In the genomic region with DNA sequence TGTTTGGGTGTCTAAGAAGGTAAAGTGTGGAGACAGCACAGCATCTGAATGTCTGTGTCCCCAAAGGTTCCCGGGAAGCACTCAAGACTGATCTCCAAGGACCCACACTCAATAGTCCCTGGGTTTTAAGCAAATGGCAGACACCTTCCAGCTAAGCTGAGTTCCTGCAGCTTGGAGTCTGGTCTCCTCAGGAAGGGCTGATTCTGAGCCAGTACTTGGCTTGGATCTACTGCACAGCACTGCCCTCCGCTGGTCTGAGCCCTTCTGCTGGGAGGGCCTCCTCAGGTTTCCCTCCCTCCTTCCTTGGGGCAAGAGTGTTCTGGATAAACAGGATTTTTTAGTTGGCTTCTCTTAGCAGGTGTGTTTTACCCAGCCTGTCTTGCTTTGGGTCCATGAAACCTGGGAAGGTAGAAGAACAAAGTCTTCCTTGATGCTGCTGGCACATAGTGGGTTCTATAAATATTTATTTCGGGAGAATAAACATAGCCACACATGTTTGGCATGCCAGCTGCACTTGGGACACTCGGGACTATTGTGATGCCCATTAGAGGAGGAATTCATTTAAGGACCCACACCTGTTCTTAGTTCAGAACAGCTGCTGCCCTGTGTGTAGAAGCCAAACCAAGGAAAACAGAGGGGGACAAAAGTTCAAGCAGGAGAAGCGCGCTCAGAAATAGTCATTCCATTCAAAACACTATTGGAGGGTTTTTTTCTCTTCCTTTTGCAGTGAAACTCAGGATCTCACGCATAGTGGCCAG, we compare ENCODE assay signal across 10 mouse cellular contexts. TPM values are rescaled to one million over a fixed set of nuclear protein-coding genes. Genes with fewer than 3 reads are reported as not detected.
A peak's percentile ranks its signal among the peaks of the same experiment; 100 is the strongest.
DNase-seq lines count a peak whose midpoint lies in the region; ATAC-seq and TF ChIP-seq lines count a peak whose summit lies in the region.
"Had no signal": no experiment of that assay in that cellular context is flagged by ENCODE, and none has a peak within 500 bp of the region (broad histone marks: within the 10 kb centered on the region; RNA-seq: fewer than 3 reads in every experiment).

No protein-coding gene starts in this region.

- TF ChIP-seq CTCF in CH12.LX (conservative IDR thresholded peaks at IDR 0.05 in 1 of 2, IDR thresholded peaks at IDR 0.05 in 1 of 2; ENCODE audit: low read depth in 2 of 2, low read length in 2 of 2): peak in 1 of 2 experiments; percentile 64; a peak in 2 of 4 replicates

- DNase-seq in hindbrain, embryonic 10.5 days (ENCODE audit: low spot score): peak; percentile 47
- no peak for DNase-seq in hindbrain, embryonic 11.5 days (ENCODE audit: low spot score)
- no peak for DNase-seq in CH12.LX (ENCODE audit: extremely low read depth)
- peak; percentile 76 for DNase-seq in brain, adult 2 months (ENCODE audit: low read depth, low spot score)
- peak; percentile 72 for DNase-seq in gastrocnemius, postnatal 14 days
- DNase-seq in limb, embryonic 14.5 days (ENCODE audit: low spot score): peak; percentile 79
- DNase-seq in testis, postnatal 14 days (ENCODE audit: low spot score): peak; percentile 33
- DNase-seq in spleen, adult 18-20 months: no peak

- WGBS in hindbrain, embryonic 10.5 days: 50% methylated on average over 7 of the region's 7 CpGs
- WGBS in hindbrain, embryonic 11.5 days: 45% methylated on average over 7 of the region's 7 CpGs
- WGBS in limb, embryonic 14.5 days: 37% methylated on average over 7 of the region's 7 CpGs

- H3K27me3 ChIP-seq in hindbrain, embryonic 10.5 days (ENCODE audit: insufficient read depth, poor library complexity, severe bottlenecking): no peaks in the 10 kb centered on the region
- H3K27me3 ChIP-seq in hindbrain, embryonic 11.5 days (ENCODE audit: control insufficient read depth, insufficient read depth, low read length): no peaks in the 10 kb centered on the region
- no peaks in the 10 kb centered on the region for H3K27me3 ChIP-seq in CH12.LX (replicated peaks)
- H3K27me3 ChIP-seq in limb, embryonic 14.5 days (ENCODE audit: control insufficient read depth, insufficient read depth, low read length): no peaks in the 10 kb centered on the region

- no peak overlapping the region for H3K4me2 ChIP-seq in hindbrain, embryonic 11.5 days (replicated peaks; ENCODE audit: low read depth, low read length)
- H3K4me2 ChIP-seq in CH12.LX (ENCODE audit: insufficient read depth, low read depth, poor library complexity, severe bottlenecking): peak overlapping the region; percentile 51
- H3K4me2 ChIP-seq in limb, embryonic 14.5 days (replicated peaks; ENCODE audit: low read depth, low read length, severe bottlenecking): no peak overlapping the region

- TF ChIP-seq POLR2A in CH12.LX (IDR thresholded peaks at IDR 0.05; ENCODE audit: low read depth, low read length): no peak
- no peak for TF ChIP-seq POLR2A in limb, embryonic 14.5 days (IDR thresholded peaks at IDR 0.05; ENCODE audit: borderline replicate concordance, extremely low read depth, insufficient read depth, insufficient read length)

- no peaks in the 10 kb centered on the region for H3K36me3 ChIP-seq in hindbrain, embryonic 10.5 days
- no peaks in the 10 kb centered on the region for H3K36me3 ChIP-seq in hindbrain, embryonic 11.5 days (ENCODE audit: control insufficient read depth, insufficient read depth, low read length)
- H3K36me3 ChIP-seq in CH12.LX (replicated peaks in 1 of 2; ENCODE audit: control insufficient read depth in 1 of 2, insufficient read depth in 1 of 2, low read length in 1 of 2): no peaks in the 10 kb centered on the region
- H3K36me3 ChIP-seq in limb, embryonic 14.5 days (ENCODE audit: control insufficient read depth, insufficient read depth, low read length): no peaks in the 10 kb centered on the region

- in situ Hi-C loops in CH12.LX (cut with MboI; ENCODE audit: low pct_ligation_motif_present, low pct_unique_long_range_greater_than_20kb, low sequenced_read_pairs): loop anchor here (5.0 to 10.0 kb wide), 2 partner anchors 229 to 391 kb away; no protein-coding TSS in a partner anchor

- ATAC-seq in hindbrain, embryonic 11.5 days (ENCODE audit: low FRiP score): no peak
- peak; percentile 83 for ATAC-seq in limb, embryonic 14.5 days (ENCODE audit: low FRiP score, low read depth)

- no peak for TF ChIP-seq EP300 in CH12.LX (IDR thresholded peaks at IDR 0.05; ENCODE audit: low read length)

- H3K4me1 ChIP-seq in hindbrain, embryonic 10.5 days (replicated peaks): peaks cover 38% of the 10 kb centered on the region
- peaks cover 4% of the 10 kb centered on the region; the same call in 1 of the 2 replicates for H3K4me1 ChIP-seq in hindbrain, embryonic 11.5 days (replicated peaks; ENCODE audit: control insufficient read depth, insufficient read depth, low read length)
- H3K4me1 ChIP-seq in CH12.LX (ENCODE audit: control insufficient read depth in 1 of 2, insufficient read depth in 2 of 2): peaks cover 21 to 31% of the 10 kb centered on the region in 2 experiments
- peaks cover 29% of the 10 kb centered on the region for H3K4me1 ChIP-seq in limb, embryonic 14.5 days (ENCODE audit: control insufficient read depth, insufficient read depth, low read length)

- no peak overlapping the region for H3K27ac ChIP-seq in hindbrain, embryonic 10.5 days
- no peak overlapping the region for H3K27ac ChIP-seq in hindbrain, embryonic 11.5 days (ENCODE audit: low read depth, low read length)
- H3K27ac ChIP-seq in CH12.LX (ENCODE audit: insufficient read depth, low read depth): no peak overlapping the region
- H3K27ac ChIP-seq in limb, embryonic 14.5 days (replicated peaks; ENCODE audit: low read depth, low read length): no peak overlapping the region

- no peak overlapping the region for H3K4me3 ChIP-seq in hindbrain, embryonic 10.5 days
- H3K4me3 ChIP-seq in hindbrain, embryonic 11.5 days (ENCODE audit: low read depth, low read length): no peak overlapping the region
- H3K4me3 ChIP-seq in CH12.LX (replicated peaks in 1 of 3; ENCODE audit: low read depth in 2 of 3, low read length in 2 of 3, poor library complexity in 1 of 3): no peak overlapping the region
- no peak overlapping the region for H3K4me3 ChIP-seq in limb, embryonic 14.5 days (replicated peaks; ENCODE audit: low read length)

- no peaks in the 10 kb centered on the region for H3K9me3 ChIP-seq in hindbrain, embryonic 10.5 days
- H3K9me3 ChIP-seq in hindbrain, embryonic 11.5 days (ENCODE audit: control insufficient read depth, low read length): no peaks in the 10 kb centered on the region
- no peaks in the 10 kb centered on the region for H3K9me3 ChIP-seq in CH12.LX (replicated peaks; ENCODE audit: low read length)
- no peaks in the 10 kb centered on the region for H3K9me3 ChIP-seq in limb, embryonic 14.5 days (ENCODE audit: control insufficient read depth, low read length)

- dilution Hi-C loops in CH12.LX (cut with MboI; ENCODE audit: extremely low pct_ligation_motif_present, extremely low pct_unique_long_range_greater_than_20kb, low sequenced_read_pairs): no loop called here

- TF ChIP-seq RAD21 in CH12.LX (IDR thresholded peaks at IDR 0.05; ENCODE audit: low read depth, low read length): peak; percentile 59

- H3K79me2 ChIP-seq in CH12.LX (replicated peaks; ENCODE audit: control insufficient read depth, extremely low read depth, insufficient read depth, poor library complexity, severe bottlenecking): no peaks in the 10 kb centered on the region

- no peak overlapping the region for H3K9ac ChIP-seq in hindbrain, embryonic 11.5 days (ENCODE audit: low read depth, low read length)
- no peak overlapping the region for H3K9ac ChIP-seq in CH12.LX (ENCODE audit: insufficient read depth, low read depth)
- H3K9ac ChIP-seq in limb, embryonic 14.5 days (ENCODE audit: low read depth, low read length, severe bottlenecking): no peak overlapping the region

- intact Hi-C loops in gastrocnemius, postnatal 14 days (cut with DNase I; ENCODE audit: low total_unique reads): loop anchor here (2.0 kb wide), 1 partner anchor 227 kb away; no protein-coding TSS in a partner anchor

TF ChIP-seq in CH12.LX, 34 proteins besides CTCF, POLR2A, EP300 and RAD21:
- TF ChIP-seq MAZ (IDR thresholded peaks at IDR 0.05; ENCODE audit: low read depth, low read length) (no peak), NELFE (IDR thresholded peaks at IDR 0.05; ENCODE audit: low read depth, low read length) (no peak), SMC3 (IDR thresholded peaks at IDR 0.05; ENCODE audit: low read depth, low read length) (peak; percentile 65), MXI1 (IDR thresholded peaks at IDR 0.05; ENCODE audit: low read depth, low read length) (no peak), RCOR1 (conservative IDR thresholded peaks at IDR 0.05; ENCODE audit: low read depth, low read length) (no peak), MYC (IDR thresholded peaks at IDR 0.05; ENCODE audit: low read depth, low read length) (no peak), E2F4 (IDR thresholded peaks at IDR 0.05; ENCODE audit: insufficient replicate concordance, low read depth, low read length) (no peak), MEF2A (IDR thresholded peaks at IDR 0.05; ENCODE audit: borderline replicate concordance, low read depth, low read length) (no peak)
TF ChIP-seq in CH12.LX: peak in this region for 1.

RNA-seq across cellular contexts. Expression of a gene that starts 8.7 kb away (rescaled TPM):
- polyA plus RNA-seq in hindbrain, embryonic 10.5 days (2016; fragmentation: Nextera tagmentation; extraction: Ambion mirVana): 167 and 168 TPM in 2 replicates
- 179 and 180 TPM in 2 replicates for polyA plus RNA-seq in hindbrain, embryonic 11.5 days (2014; fragmentation: Nextera tagmentation; extraction: Ambion mirVana)
- total RNA-seq in CH12.LX (2012; rRNA removed) (135 and 154 TPM in 2 replicates), CH12.LX (2014; rRNA removed) (221 and 235 TPM in 2 replicates)
- polyA plus RNA-seq in CH12.LX (2012; ENCODE audit: insufficient read length, low read depth): 138 and 153 TPM in 2 replicates
- total RNA-seq in gastrocnemius, postnatal 14 days (2021): 10 to 100 TPM; 36.2 to 39.1 TPM
- polyA plus RNA-seq in limb, embryonic 14.5 days (2012; rRNA removed): 78.2 and 101 TPM in 2 replicates
- polyA plus RNA-seq in limb, embryonic 14.5 days (2014; fragmentation: Nextera tagmentation; extraction: Ambion mirVana): 157 and 166 TPM in 2 replicates

RNA-seq across cellular contexts. Expression of a gene that starts 48.5 kb away (rescaled TPM):
- polyA plus RNA-seq in hindbrain, embryonic 10.5 days (2016; fragmentation: Nextera tagmentation; extraction: Ambion mirVana): not detected in 2 replicates
- polyA plus RNA-seq in hindbrain, embryonic 11.5 days (2014; fragmentation: Nextera tagmentation; extraction: Ambion mirVana): not detected in 2 replicates
- total RNA-seq in CH12.LX (2012; rRNA removed) (not detected in 2 replicates), CH12.LX (2014; rRNA removed) (not detected in 2 replicates)
- polyA plus RNA-seq in CH12.LX (2012; ENCODE audit: insufficient read length, low read depth): not detected in 2 replicates
- total RNA-seq in gastrocnemius, postnatal 14 days (2021): not detected
- polyA plus RNA-seq in limb, embryonic 14.5 days (2012; rRNA removed): 0.03 TPM in 1 of 2 replicates, not detected in the other
- polyA plus RNA-seq in limb, embryonic 14.5 days (2014; fragmentation: Nextera tagmentation; extraction: Ambion mirVana): not detected in 2 replicates
- total RNA-seq: layer of hippocampus, adult 18-20 months had no signal
- polyA plus RNA-seq: spleen, adult 2 months had no signal

Comparison
In these comparisons a context has a peak if more than half of its experiments do, and no peak if none do; other contexts are left out.
1. DNase-seq: peak in hindbrain, embryonic 10.5 days (single experiment), brain, adult 2 months (single experiment), gastrocnemius, postnatal 14 days (single experiment), limb, embryonic 14.5 days (single experiment) and testis, postnatal 14 days (single experiment); none in hindbrain, embryonic 11.5 days (single experiment), CH12.LX (single experiment) and spleen, adult 18-20 months (0 of 2).